Mouse (Mus musculus) myocyte (in vitro differentiated cells): ENCODE measurements at regions not wholly inside any gene's neighbourhood (a gene's known extent, or its start where the extent isn't known, plus 50 kb on each side); places are given as distances from the start of the nearest gene placed in this dataset.

ENCODE experiments used
- H3K27me3 ChIP-seq: one replicate; pipeline ENCODE4 v1.6.1; 2011; ENCODE audit not compliant: control insufficient read depth, insufficient read depth, insufficient read length
- H3K36me3 ChIP-seq: one replicate; pipeline ENCODE4 v1.6.1; 2011; ENCODE audit not compliant: control insufficient read depth, insufficient read depth
- H3K4me2 ChIP-seq: one replicate; pipeline ENCODE4 v1.6.1; 2011; ENCODE audit warnings: low read depth, control low read depth
- H3K4me3 ChIP-seq: one replicate; pipeline ENCODE4 v1.5.1; 2011; ENCODE audit warnings: mild to moderate bottlenecking, control low read depth, moderate library complexity
- H3K79me2 ChIP-seq: one replicate; pipeline ENCODE4 v1.6.1; 2011; ENCODE audit not compliant: control insufficient read depth, insufficient read depth
- H3ac ChIP-seq: one replicate; pipeline ENCODE4 v1.6.1; 2011; ENCODE audit not compliant: control insufficient read depth, insufficient read length
- CEBPB ChIP-seq: IDR thresholded peaks from 2 replicates; pipeline ENCODE4 v1.6.1; 2011; ENCODE audit warnings: mild to moderate bottlenecking, moderate library complexity; ENCODE audit not compliant: poor library complexity, insufficient read depth, severe bottlenecking
- E2F4 ChIP-seq: IDR thresholded peaks from one replicate; pipeline ENCODE4 v1.6.1; 2011; ENCODE audit warnings: mild to moderate bottlenecking, control low read depth, moderate library complexity; ENCODE audit not compliant: insufficient read depth
- MAX ChIP-seq: IDR thresholded peaks from one replicate; pipeline ENCODE4 v1.6.1; 2011; ENCODE audit warnings: low read depth, mild to moderate bottlenecking, control low read depth
- MYOD1 ChIP-seq, 3 experiments: IDR thresholded peaks; one replicate each; pipeline ENCODE4 v1.6.1; 2011; ENCODE audit warnings: control low read depth in 2 of 3, low read depth in 2 of 3, mild to moderate bottlenecking in 2 of 3, moderate library complexity in 1 of 3; ENCODE audit not compliant: insufficient read length in 2 of 3, control insufficient read depth in 1 of 3
- MYOG ChIP-seq, 3 experiments: IDR thresholded peaks; one replicate each; pipeline ENCODE4 v1.6.1; 2011; ENCODE audit warnings: control low read depth in 2 of 3, low read depth in 2 of 3, mild to moderate bottlenecking in 2 of 3; ENCODE audit not compliant: insufficient read length in 2 of 3, control insufficient read depth in 1 of 3, insufficient read depth in 1 of 3
- POLR2A ChIP-seq: IDR thresholded peaks from one replicate; pipeline ENCODE4 v1.6.1; 2011; ENCODE audit warnings: low read depth, mild to moderate bottlenecking, control low read depth, moderate library complexity; ENCODE audit not compliant: insufficient read length
- POLR2AphosphoS2 ChIP-seq: IDR thresholded peaks from one replicate; pipeline ENCODE4 v1.6.1; 2011; ENCODE audit warnings: low read depth, control low read depth; ENCODE audit not compliant: insufficient read length
- REST ChIP-seq: IDR thresholded peaks from one replicate; pipeline ENCODE4 v1.6.1; 2011; ENCODE audit warnings: mild to moderate bottlenecking, control low read depth, moderate library complexity; ENCODE audit not compliant: insufficient read depth, insufficient read length
- SRF ChIP-seq: IDR thresholded peaks from one replicate; pipeline ENCODE4 v1.6.1; 2011; ENCODE audit warnings: low read depth; ENCODE audit not compliant: control insufficient read depth, insufficient read length
- TCF12 ChIP-seq: IDR thresholded peaks from one replicate; pipeline ENCODE4 v1.6.1; 2011; ENCODE audit warnings: mild to moderate bottlenecking, control low read depth; ENCODE audit not compliant: poor library complexity, insufficient read depth, severe bottlenecking
- TCF3 ChIP-seq: IDR thresholded peaks from one replicate; pipeline ENCODE4 v1.6.1; 2011; ENCODE audit warnings: low read depth, control low read depth; ENCODE audit not compliant: insufficient read length
- USF1 ChIP-seq: IDR thresholded peaks from one replicate; pipeline ENCODE4 v1.6.1; 2011; ENCODE audit warnings: low read depth, mild to moderate bottlenecking, control low read depth, moderate library complexity

DNA sequence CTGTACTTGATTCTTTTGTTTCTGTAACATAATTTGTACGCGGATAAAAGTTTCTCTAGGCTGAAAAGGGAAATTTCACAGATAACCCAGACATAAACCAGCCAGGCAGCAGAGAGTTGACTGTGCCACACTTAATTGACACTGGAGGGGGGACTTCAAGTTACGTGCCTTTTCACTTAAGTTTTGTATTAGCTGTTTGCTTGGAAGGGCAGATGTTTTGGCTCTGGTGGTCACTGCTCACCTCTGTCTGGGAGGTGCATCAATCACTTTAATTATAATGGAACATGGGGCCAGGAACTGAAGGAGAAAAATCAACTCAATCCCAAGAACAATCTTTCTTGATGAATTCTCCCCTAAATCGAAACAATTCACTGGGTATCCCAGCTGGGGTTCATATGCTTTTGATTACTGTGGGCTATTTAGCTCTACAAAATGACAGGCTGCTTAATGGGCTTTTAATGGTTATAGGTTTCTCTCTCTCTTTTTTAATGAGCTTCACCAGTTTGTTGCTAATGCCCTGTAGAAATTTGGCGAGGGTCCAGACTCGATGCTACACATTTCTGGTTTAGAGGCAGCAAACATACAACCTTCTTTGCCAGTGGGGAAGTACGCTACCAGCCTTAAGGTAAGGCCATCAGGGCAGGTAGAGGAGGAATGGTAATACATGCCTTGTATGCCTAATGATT lies 193.1 kb downstream of the C1d start:
- no peak overlapping the region for H3K4me3 ChIP-seq
- no peak overlapping the region for H3ac ChIP-seq
- H3K79me2 ChIP-seq = no peaks in the 10 kb centered on the region
- H3K36me3 ChIP-seq = no peaks in the 10 kb centered on the region
- no peaks in the 10 kb centered on the region for H3K27me3 ChIP-seq
- no peak overlapping the region for H3K4me2 ChIP-seq
- no peak for TF ChIP-seq TCF12
- TF ChIP-seq CEBPB = no peak
- no peak for TF ChIP-seq MYOG (IDR thresholded peaks at IDR 0.05; ENCODE audit: control insufficient read depth in 1 of 3, insufficient read depth in 1 of 3, insufficient read length in 2 of 3, low read depth in 2 of 3)
- no peak for TF ChIP-seq MAX
- TF ChIP-seq SRF = no peak
- no peak for TF ChIP-seq POLR2A
- no peak for TF ChIP-seq E2F4
- TF ChIP-seq USF1 = no peak
- no peak for TF ChIP-seq MYOD1 (IDR thresholded peaks at IDR 0.05; ENCODE audit: control insufficient read depth in 1 of 3, insufficient read length in 2 of 3, low read depth in 2 of 3)
- TF ChIP-seq POLR2AphosphoS2 = no peak
- no peak for TF ChIP-seq REST
- no peak for TF ChIP-seq TCF3

DNA sequence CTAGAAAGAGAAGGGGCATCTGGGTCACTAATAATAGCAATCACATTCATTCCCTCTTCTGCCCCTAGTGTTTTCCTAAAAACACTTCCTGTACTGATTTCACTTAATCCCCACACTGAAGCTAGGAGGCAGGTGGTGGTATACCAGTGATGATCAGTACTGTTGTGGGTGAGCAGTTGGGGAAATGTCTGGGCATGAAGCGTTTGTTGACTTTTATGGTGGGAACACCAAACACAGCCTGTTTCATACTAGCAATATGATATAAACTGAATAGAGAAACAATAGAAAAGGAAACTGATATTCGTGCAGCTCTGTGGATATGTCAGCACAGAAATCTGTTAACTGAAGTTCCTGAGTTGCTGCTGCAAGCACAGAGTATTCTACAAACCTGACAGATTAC lies 194.1 kb downstream of the C1d start:
- Histone ChIP-seq H3ac (no peak overlapping the region), H3K4me2 (no peak overlapping the region), H3K79me2 (no peaks in the 10 kb centered on the region), H3K4me3 (no peak overlapping the region), H3K36me3 (no peaks in the 10 kb centered on the region), H3K27me3 (no peaks in the 10 kb centered on the region)
- TF ChIP-seq REST (no peak), SRF (no peak), CEBPB (no peak), MYOG (IDR thresholded peaks at IDR 0.05; ENCODE audit: control insufficient read depth in 1 of 3, insufficient read depth in 1 of 3, insufficient read length in 2 of 3, low read depth in 2 of 3) (no peak), E2F4 (no peak), USF1 (no peak), MAX (no peak)

DNA sequence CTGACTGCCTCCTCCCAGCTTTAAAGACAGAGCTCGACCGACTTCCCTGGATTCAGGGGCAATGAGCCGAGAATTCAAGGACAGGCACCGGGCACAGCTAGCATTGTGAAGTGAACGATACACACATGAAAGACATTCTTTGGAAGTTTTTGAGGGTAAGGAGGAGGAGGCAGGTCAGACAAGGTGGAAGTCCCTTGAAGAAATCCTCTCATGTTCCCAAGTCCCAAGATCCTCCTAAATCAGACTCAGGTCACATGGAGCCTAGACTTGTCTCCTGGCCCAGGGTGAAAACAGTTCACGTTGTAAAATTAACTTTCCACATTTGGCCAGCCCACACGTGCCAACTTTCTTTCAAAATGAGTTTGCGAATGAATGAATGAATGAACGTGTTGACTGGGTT lies 196.2 kb downstream of the C1d start:
- Histone ChIP-seq H3K36me3 (no peaks in the 10 kb centered on the region), H3K4me3 (no peak overlapping the region), H3ac (no peak overlapping the region), H3K79me2 (no peaks in the 10 kb centered on the region), H3K27me3 (no peaks in the 10 kb centered on the region), H3K4me2 (no peak overlapping the region)
- TF ChIP-seq E2F4 = no peak

DNA sequence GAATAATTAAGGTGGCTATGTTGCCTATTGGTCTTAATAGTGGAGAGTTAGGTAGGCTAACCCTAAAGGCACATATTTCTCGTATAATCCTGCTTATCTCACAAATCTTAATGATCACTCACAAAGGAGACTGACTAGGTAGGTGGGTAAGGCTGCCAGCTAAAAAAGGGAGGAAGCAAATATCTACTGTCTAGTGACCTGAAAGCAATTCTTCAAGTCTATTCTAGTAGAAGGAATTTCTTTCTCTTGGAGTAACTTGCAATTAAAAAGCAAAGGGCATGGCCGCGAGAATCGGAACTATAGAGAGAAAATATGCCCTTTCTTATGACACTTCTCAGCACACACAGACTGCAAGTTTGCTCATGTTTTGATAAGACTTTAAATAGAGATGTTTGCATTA lies 201.6 kb downstream of the C1d start:
- Histone ChIP-seq H3K27me3 (no peaks in the 10 kb centered on the region), H3K4me2 (no peak overlapping the region), H3K79me2 (no peaks in the 10 kb centered on the region), H3K4me3 (no peak overlapping the region), H3K36me3 (no peaks in the 10 kb centered on the region), H3ac (no peak overlapping the region)
- no peak for TF ChIP-seq CEBPB
- no peak for TF ChIP-seq USF1
- no peak for TF ChIP-seq TCF3
- no peak for TF ChIP-seq REST
- no peak for TF ChIP-seq MYOG (IDR thresholded peaks at IDR 0.05; ENCODE audit: control insufficient read depth in 1 of 3, insufficient read depth in 1 of 3, insufficient read length in 2 of 3, low read depth in 2 of 3)
- TF ChIP-seq SRF = no peak
- no peak for TF ChIP-seq E2F4
- TF ChIP-seq MYOD1 (IDR thresholded peaks at IDR 0.05; ENCODE audit: control insufficient read depth in 1 of 3, insufficient read length in 2 of 3, low read depth in 2 of 3) = no peak
- TF ChIP-seq POLR2A = no peak
- no peak for TF ChIP-seq TCF12
- TF ChIP-seq POLR2AphosphoS2 = no peak
- TF ChIP-seq MAX = no peak

DNA sequence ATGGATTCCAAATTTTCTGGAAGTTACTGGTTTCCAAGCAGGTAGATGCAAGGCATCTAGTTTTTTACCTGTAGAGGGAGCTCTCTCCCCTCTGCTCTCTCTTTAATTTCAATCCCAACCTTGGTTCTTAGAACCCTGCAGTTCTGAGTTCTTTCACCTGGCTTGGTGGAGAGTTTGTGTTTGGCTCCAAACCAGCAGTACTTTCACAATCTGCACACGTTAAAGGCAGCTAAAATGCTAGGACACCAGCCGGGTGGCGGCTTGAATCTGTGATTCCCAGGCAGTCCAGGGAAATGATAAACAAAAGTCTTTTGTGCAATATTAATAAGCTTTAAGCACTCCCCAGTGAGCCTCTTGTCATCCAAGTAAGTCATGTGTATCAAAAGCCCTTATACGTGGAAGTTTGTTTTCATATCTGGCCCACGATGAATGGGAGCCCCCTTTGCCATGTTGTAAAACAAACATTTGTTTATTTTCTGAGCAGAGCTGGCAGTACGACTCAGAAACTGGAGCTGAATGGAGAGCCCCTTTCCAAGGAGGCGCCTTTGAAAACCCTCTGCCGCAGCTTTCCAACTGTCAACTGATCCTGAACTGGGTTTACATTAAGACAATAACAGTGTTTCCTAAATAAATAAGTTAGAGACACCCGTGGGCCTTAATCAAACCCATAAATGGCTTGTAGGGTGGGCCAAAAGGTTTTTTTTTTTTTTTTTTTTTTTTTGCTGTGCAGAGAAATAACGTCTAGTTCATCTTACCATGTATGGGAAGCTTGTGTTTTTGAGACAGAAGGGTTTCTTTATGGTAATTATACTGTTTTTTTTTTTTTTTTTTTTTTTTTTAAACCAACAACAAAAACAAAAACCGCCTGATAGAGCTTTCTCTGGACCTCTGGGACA lies 202.9 kb downstream of the C1d start:
- no peak overlapping the region for H3K4me3 ChIP-seq

More for the DNA sequence above, 202.9 kb downstream of the C1d start:
- no peak overlapping the region for H3K4me2 ChIP-seq
- TF ChIP-seq TCF12 (no peak), POLR2A (no peak), MYOD1 (IDR thresholded peaks at IDR 0.05; ENCODE audit: control insufficient read depth in 1 of 3, insufficient read length in 2 of 3, low read depth in 2 of 3) (no peak), E2F4 (no peak)
- H3ac ChIP-seq = no peak overlapping the region
- H3K36me3 ChIP-seq = no peaks in the 10 kb centered on the region
- H3K79me2 ChIP-seq = no peaks in the 10 kb centered on the region
- H3K27me3 ChIP-seq = no peaks in the 10 kb centered on the region
